Mouse (Mus musculus) liver, embryonic 15.5 days (tissue): ENCODE results near the gene Gm20890. TPM values are rescaled to one million over a fixed set of nuclear protein-coding genes. Genes with fewer than 3 reads are reported as not detected.
"Not testable (repeated sequence)": the region's sequence is repeated elsewhere in the genome, so short reads cannot be mapped to it uniquely, and the experiment has no call there.

ENCODE experiments used
- ATAC-seq: fragments of 200-750 bp; cut with Nextera tagmentation; 2 replicates; pipeline ENCODE4 v1.8.0; 2017; ENCODE audit warnings: moderate number of reproducible peaks, mild to moderate bottlenecking, moderate library complexity; ENCODE audit not compliant: insufficient read depth
- H3K27ac ChIP-seq: fragments of 300-500 bp; sonication (generic); replicated peaks from 2 replicates; pipeline ENCODE4 v1.5.1; 2015; ENCODE audit warnings: mild to moderate bottlenecking, inconsistent platforms
- H3K27me3 ChIP-seq: fragments of 300-500 bp; sonication (generic); 2 replicates; pipeline ENCODE4 v1.6.1; 2015; ENCODE audit warnings: mild to moderate bottlenecking, inconsistent platforms
- H3K36me3 ChIP-seq: fragments of 300-500 bp; sonication (generic); replicated peaks from 2 replicates; pipeline ENCODE4 v1.6.1; 2015; ENCODE audit warnings: moderate library complexity, mild to moderate bottlenecking, inconsistent platforms
- H3K4me1 ChIP-seq: fragments of 300-500 bp; sonication (generic); replicated peaks from 2 replicates; pipeline ENCODE4 v1.6.1; 2015; ENCODE audit warnings: inconsistent platforms
- H3K4me2 ChIP-seq: fragments of 300-500 bp; sonication (generic); 2 replicates; pipeline ENCODE4 v1.6.1; 2015; ENCODE audit warnings: moderate library complexity, mild to moderate bottlenecking, inconsistent platforms
- H3K4me3 ChIP-seq: fragments of 300-500 bp; sonication (generic); replicated peaks from 2 replicates; pipeline ENCODE4 v1.5.1; 2015; ENCODE audit warnings: mild to moderate bottlenecking, inconsistent platforms
- H3K9ac ChIP-seq: fragments of 300-500 bp; sonication (generic); 2 replicates; pipeline ENCODE4 v1.6.1; 2015; ENCODE audit warnings: moderate library complexity, mild to moderate bottlenecking, inconsistent platforms
- H3K9me3 ChIP-seq: fragments of 300-500 bp; sonication (generic); replicated peaks from 2 replicates; pipeline ENCODE4 v1.6.1; 2016; ENCODE audit warnings: inconsistent platforms
- WGBS: fragments of 180-500 bp; shearing (Covaris S2); methylation state at CpG from one replicate; pipeline ENCODE4 v1.1.7; 2015; ENCODE audit warnings: mixed read lengths; ENCODE audit not compliant: insufficient replicate concordance; 5-methylcytosine and 5-hydroxymethylcytosine counted together
- polyA plus RNA-seq: library from polyadenylated mRNA; unstranded; fragments of >200 nt; fragmentation: Nextera tagmentation; extraction: Ambion mirVana; gene quantifications from 2 replicates; pipeline ENCODE4 v1.2.1, GENCODE M21; 2015

Gene Gm20890
- not detected in 2 replicates for polyA plus RNA-seq

GRCm38 (mm10) chrY:26776699-26777098, at the start of gene Gm20890:
Gene Gm20890, minus strand, starts transcription at chrY:26776799.
- H3K27ac ChIP-seq, H3K27me3 ChIP-seq, H3K4me1 ChIP-seq, H3K4me3 ChIP-seq, H3K9me3 ChIP-seq, H3K9ac ChIP-seq, ATAC-seq, H3K4me2 ChIP-seq, H3K36me3 ChIP-seq: not testable (repeated sequence)
- no CpG with 5 or more reads among the region's 5 CpGs for WGBS
